Mouse (Mus musculus): ENCODE data around the gene Olfr508.
"Not testable (repeated sequence)": the region's sequence is repeated elsewhere in the genome, so short reads cannot be mapped to it uniquely, and the experiment has no call there.

The Olfr508 gene

GRCm38 (mm10) chr7:108629694-108630093 lies at the start of gene Olfr508:
Olfr508 (plus strand) TSS chr7:108629994.
- no peak for DNase-seq (ENCODE audit: low spot score in 2 of 2)

DNA sequence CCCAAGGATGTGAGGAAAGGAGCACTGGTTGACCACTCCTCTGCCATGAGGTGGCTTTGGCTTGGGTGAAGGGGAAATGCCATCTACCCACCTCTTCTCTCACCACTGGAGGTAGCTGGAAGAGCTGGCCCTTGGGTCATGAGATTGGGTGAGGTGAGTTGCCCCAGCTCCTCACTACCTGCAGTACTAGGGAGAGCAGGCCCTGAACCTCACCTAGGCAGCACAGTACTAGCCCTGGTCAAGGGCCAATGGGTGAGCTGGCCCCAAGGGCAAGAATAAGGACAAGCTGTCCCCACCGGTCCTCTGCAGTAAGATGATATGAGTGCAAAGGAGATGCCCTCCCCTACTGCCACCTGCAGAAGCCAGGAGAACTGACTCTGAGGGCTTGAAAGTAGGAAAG lies 40.0 kb upstream of the Olfr508 start:
- DNase-seq (ENCODE audit: low spot score in 2 of 2): no peak

- not testable (repeated sequence) for DNase-seq (ENCODE audit: low spot score in 2 of 2)
These were observed 27.9 kb upstream of the Olfr508 start for GRCm38 (mm10) chr7:108601916-108602315.

DNA sequence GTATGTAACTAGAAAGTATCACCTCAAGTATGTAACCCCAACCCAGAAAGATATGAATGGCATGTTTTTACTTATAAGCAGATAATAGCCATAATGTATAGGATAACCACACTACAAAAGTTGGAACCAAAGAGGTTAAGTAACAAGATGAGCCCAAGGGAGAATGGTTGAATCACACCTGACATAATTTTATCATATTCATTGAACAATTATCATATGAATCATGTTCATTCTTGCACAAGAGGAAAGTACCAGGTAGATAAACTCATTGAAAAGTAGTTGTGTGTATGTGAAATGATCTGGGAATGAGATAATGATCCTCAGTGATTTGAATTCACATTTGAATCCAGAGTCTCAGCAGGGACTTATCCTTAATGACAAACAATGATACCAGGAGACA lies 19.3 kb upstream of the Olfr508 start, which contains the start of gene Olfr506:
Olfr506 (plus strand) TSS at position 301 of the 400 bp plus-strand sequence.
- DNase-seq (ENCODE audit: low spot score in 2 of 2): no peak

DNA sequence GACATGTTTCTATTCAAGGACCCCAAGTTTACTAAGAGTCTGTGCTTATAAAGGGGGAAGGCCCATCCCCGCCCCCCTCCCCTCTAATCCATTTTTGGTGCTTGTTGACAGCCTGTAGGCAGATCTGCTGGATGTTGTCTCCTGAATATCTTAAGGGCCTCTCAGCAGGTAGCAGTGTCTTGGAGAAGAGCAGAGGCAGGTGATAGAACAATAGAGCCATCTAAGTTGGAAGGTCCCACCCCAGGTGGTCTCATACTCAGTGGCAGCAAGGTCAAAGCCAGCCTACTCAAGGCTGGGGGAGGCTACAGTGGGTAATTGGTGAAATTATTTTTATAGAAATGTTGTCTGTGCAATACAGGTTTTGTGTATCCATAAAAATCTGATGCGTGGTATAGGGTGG lies 15.7 kb upstream of the Olfr508 start:
- no peak for DNase-seq (ENCODE audit: low spot score in 2 of 2)

- not testable (repeated sequence) for DNase-seq (ENCODE audit: low spot score in 2 of 2)
These were observed 13.0 kb upstream of the Olfr508 start for GRCm38 (mm10) chr7:108616781-108617180.

DNA sequence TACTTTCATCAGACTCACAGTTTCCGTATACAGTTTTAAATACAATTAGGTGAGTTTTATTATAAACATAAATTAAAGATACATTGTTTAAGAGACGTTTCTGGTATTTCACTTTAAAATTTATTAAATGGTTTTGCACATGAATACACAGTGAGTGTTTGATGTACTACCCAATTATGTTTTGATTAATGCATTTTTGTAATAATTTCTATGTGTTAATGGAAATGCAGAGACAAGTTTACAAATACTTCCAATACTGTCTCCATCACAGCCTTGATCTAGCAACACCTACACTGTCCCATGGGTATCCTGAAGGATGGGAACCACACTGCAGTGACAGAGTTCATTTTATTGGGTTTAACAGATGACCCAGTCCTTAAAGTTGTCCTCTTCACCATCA lies 8.3 kb upstream of the Olfr508 start, which contains the start of gene Olfr507:
Olfr507 (plus strand) TSS at position 301 of the 400 bp plus-strand sequence.
- no peak for DNase-seq (ENCODE audit: low spot score in 2 of 2)

DNA sequence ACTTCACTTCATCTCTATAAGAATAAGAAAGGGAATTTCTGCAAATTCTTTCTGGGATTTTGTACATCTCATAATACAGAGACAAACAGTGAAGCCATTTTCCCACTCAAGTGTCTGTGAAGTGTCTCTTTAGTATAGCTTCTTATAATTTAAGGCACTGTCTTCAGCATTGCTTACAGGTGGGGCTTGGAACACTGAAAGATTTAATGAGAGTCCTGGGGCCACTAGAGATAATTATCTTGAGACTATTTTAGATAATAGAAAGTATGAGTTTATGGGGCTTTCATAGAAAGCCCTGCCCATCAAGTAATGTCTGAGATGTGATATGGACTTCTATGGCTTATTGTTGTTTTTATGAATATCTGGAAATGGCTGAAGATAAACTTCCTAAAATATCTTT lies 22.0 kb downstream of the Olfr508 start, which contains the start of gene Olfr509:
Olfr509 (minus strand) TSS at position 101 of the 400 bp plus-strand sequence.
- DNase-seq (ENCODE audit: low spot score in 2 of 2): no peak

- no peak for DNase-seq (ENCODE audit: low spot score in 2 of 2)
These were observed 32.6 kb downstream of the Olfr508 start for GRCm38 (mm10) chr7:108662419-108662818.

DNA sequence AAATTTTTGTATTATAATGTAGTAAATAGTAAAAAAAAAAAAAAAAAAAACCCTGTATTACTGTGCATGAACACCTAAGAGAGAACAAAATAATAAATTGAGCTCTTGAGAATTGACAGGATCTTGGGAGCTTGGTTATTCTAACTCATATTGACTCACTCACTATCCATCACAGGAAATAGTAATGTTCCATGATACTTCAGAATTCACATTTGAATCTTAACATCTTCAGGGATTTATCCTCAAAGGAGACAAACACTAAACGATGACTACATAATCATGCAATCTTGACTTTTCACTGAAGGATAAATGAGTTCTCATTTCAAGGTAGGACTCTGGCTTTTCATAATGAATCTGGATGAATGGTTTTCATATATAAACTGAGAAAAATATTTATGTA lies 36.3 kb downstream of the Olfr508 start, which contains the start of gene Olfr510:
Olfr510 (plus strand) TSS at position 301 of the 400 bp plus-strand sequence.
- DNase-seq (ENCODE audit: low spot score in 2 of 2): no peak

- no peak for DNase-seq (ENCODE audit: low spot score in 2 of 2)
These were observed 41.3 kb downstream of the Olfr508 start for GRCm38 (mm10) chr7:108671058-108671457.

DNA sequence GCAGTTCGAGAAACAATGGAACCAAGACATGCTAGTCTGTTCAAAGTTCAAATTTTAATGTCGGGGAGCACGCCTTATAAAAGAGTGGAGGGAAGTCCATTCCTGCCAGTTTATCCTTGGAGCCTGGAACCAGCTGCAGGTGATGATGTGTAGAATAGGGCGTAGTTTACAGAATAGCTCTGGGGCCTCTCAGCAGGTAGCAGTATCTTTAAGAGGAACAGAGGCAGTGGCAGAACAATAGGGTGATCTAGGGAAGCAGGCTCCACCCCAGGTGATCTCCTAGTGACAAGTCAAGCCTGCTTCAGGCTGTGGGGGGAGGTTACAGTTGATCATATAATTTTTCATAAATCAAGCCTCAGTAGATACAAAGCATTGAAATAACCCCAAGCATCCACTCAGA lies 49.1 kb downstream of the Olfr508 start:
- DNase-seq (ENCODE audit: low spot score in 2 of 2): no peak
